Mouse (Mus musculus): ENCODE results near the gene Tfb2m.

GRCm38 (mm10) chr1:179492908-179493307 is 53.2 kb downstream of the Tfb2m start:
- TF ChIP-seq USF1 (IDR thresholded peaks at IDR 0.05; ENCODE audit: low read depth, low read length) (no peak), CTCF (IDR thresholded peaks at IDR 0.05 in 2 of 3, conservative IDR thresholded peaks at IDR 0.05 in 1 of 3; ENCODE audit: control insufficient read depth in 1 of 3, insufficient read depth in 1 of 3, low read depth in 2 of 3, low read length in 3 of 3, poor library complexity in 1 of 3, severe bottlenecking in 1 of 3) (no peak), MXI1 (IDR thresholded peaks at IDR 0.05; ENCODE audit: low read depth, low read length) (no peak), NELFE (IDR thresholded peaks at IDR 0.05; ENCODE audit: low read depth, low read length) (no peak), POLR2A (IDR thresholded peaks at IDR 0.05; ENCODE audit: control insufficient read depth in 1 of 2, insufficient read depth in 1 of 2, low read depth in 1 of 2, low read length in 2 of 2, poor library complexity in 1 of 2) (no peak), TAL1 (IDR thresholded peaks at IDR 0.05; ENCODE audit: low read length) (no peak), MAX (IDR thresholded peaks at IDR 0.05; ENCODE audit: low read length) (no peak), MEF2A (IDR thresholded peaks at IDR 0.05; ENCODE audit: extremely low read depth, insufficient replicate concordance, low read depth, low read length, poor library complexity, severe bottlenecking) (no peak)

Data from MEL (cell line).